Mouse (Mus musculus) bone marrow macrophage, adult 2 months (primary cell): ENCODE measurements around the gene Olfr1463. TPM values are rescaled to one million over a fixed set of nuclear protein-coding genes. Genes with fewer than 3 reads are reported as not detected.

Experiments used
- H3K27ac ChIP-seq: 2 replicates; pipeline ENCODE4 v1.5.1; 2012; ENCODE audit warnings: low read depth, low read length; ENCODE audit not compliant: insufficient read depth
- H3K4me1 ChIP-seq: 2 replicates; pipeline ENCODE4 v1.6.1; 2012; ENCODE audit warnings: low read length; ENCODE audit not compliant: control insufficient read depth, insufficient read depth
- H3K4me3 ChIP-seq: 2 replicates; pipeline ENCODE4 v1.5.1; 2012; ENCODE audit warnings: mild to moderate bottlenecking, low read length, moderate library complexity; ENCODE audit not compliant: insufficient read depth
- CTCF ChIP-seq: IDR thresholded peaks from 2 replicates; pipeline ENCODE4 v1.5.1; 2012; ENCODE audit warnings: low read depth, mild to moderate bottlenecking, low read length, moderate library complexity
- POLR2A ChIP-seq: IDR thresholded peaks from 2 replicates; pipeline ENCODE4 v1.6.1; 2012; ENCODE audit warnings: mild to moderate bottlenecking, low read depth, low read length, borderline replicate concordance
- polyA plus RNA-seq: library from polyadenylated mRNA; stranded (reverse); fragments of >200 nt; gene quantifications from 2 replicates; pipeline ENCODE4 v1.2.4, GENCODE M21; 2012; ENCODE audit not compliant: missing spikeins, insufficient read depth, insufficient read length

The Olfr1463 gene
- polyA plus RNA-seq: not detected in 2 replicates

GRCm38 (mm10) chr19:13231028-13231427 is at the start of gene Olfr1463:
TSS of gene Olfr1463 (plus strand) at chr19:13231328.
- H3K4me3 ChIP-seq: no peak within 1 kb of the TSS
- no peak for TF ChIP-seq POLR2A
- no peak for TF ChIP-seq CTCF
- H3K4me1 ChIP-seq: no peaks in the 10 kb centered on the region
- no peak within 1 kb of the TSS for H3K27ac ChIP-seq

DNA sequence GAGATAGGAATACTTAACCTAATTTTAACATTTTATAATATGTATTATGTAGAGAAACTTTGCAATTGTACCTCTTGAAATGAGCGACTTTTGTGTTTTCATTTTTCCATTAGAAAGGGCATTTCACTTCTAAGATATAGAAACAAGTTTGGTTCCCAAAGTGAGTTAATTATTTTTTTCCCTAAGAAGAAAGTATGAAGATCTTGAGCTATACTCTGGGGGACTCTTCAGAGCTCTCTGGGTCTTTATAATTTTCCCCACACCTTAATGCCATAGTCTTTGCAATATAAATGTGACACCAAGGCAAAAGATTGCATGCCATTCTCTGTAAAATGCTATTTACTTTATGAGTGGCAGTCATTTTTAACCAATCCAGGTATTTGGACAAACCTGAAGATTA is 45.7 kb upstream of the Olfr1463 start, which contains the start of gene Olfr1462:
Gene Olfr1462 (plus strand): TSS at position 301 of the 400 bp plus-strand sequence.
- no peak within 1 kb of the TSS for H3K4me3 ChIP-seq
- H3K27ac ChIP-seq: no peak within 1 kb of the TSS
- H3K4me1 ChIP-seq: no peaks in the 10 kb centered on the region
- TF ChIP-seq POLR2A (no peak), CTCF (no peak)

GRCm38 (mm10) chr19:13221666-13222065 is 9.5 kb upstream of the Olfr1463 start:
- H3K4me3 ChIP-seq: no peak overlapping the region
- TF ChIP-seq POLR2A: no peak
- no peak for TF ChIP-seq CTCF
- no peak overlapping the region for H3K27ac ChIP-seq
- H3K4me1 ChIP-seq: no peaks in the 10 kb centered on the region

Other genes starting within 250 kb of the Olfr1463 start
- gene Olfr1451, start 236.3 kb upstream of the Olfr1463 start, polyA plus RNA-seq: not detected in 2 replicates
- gene Olfr1453, start 203.0 kb upstream of the Olfr1463 start, polyA plus RNA-seq: not detected in 2 replicates
- gene Olfr1454, start 170.7 kb upstream of the Olfr1463 start, polyA plus RNA-seq: not detected in 2 replicates
- not detected in 2 replicates for gene Olfr1457, start 133.4 kb upstream of the Olfr1463 start, polyA plus RNA-seq
- gene Olfr1458, start 124.6 kb upstream of the Olfr1463 start, polyA plus RNA-seq: not detected in 2 replicates
- 0.11 TPM in 1 of 2 replicates, not detected in the other for gene Olfr1459, start 81.8 kb upstream of the Olfr1463 start, polyA plus RNA-seq
- gene Olfr1461, start 68.3 kb upstream of the Olfr1463 start, polyA plus RNA-seq: not detected in 2 replicates
- gene Olfr1462, start 45.6 kb upstream of the Olfr1463 start, polyA plus RNA-seq: not detected in 2 replicates
- gene Olfr1465, start 84.2 kb downstream of the Olfr1463 start, polyA plus RNA-seq: not detected in 2 replicates
- gene Olfr1466, start 107.5 kb downstream of the Olfr1463 start, polyA plus RNA-seq: not detected in 2 replicates
- not detected in 2 replicates for gene Olfr1467, start 130.9 kb downstream of the Olfr1463 start, polyA plus RNA-seq
- not detected in 2 replicates for gene Olfr1469, start 176.5 kb downstream of the Olfr1463 start, polyA plus RNA-seq
- gene Olfr1471, start 212.1 kb downstream of the Olfr1463 start, polyA plus RNA-seq: not detected in 2 replicates
- not detected in 2 replicates for gene Olfr1472, start 224.8 kb downstream of the Olfr1463 start, polyA plus RNA-seq
- gene Olfr1474, start 238.2 kb downstream of the Olfr1463 start, polyA plus RNA-seq: not detected in 2 replicates
- not detected in 2 replicates for gene Olfr1475, start 248.9 kb downstream of the Olfr1463 start, polyA plus RNA-seq